Mouse (Mus musculus) T-helper 17 cell (primary cell): ENCODE data around the gene Stap1.

Experiments
- in situ Hi-C, 2 experiments: fragments of 300-600 bp; cut with MboI, MseI; formaldehyde crosslinking; loops; 1 replicate in 1 of 2; 2 replicates in 1 of 2; pipeline ENCODE4 v1.15.1; 2025; ENCODE audit warnings: high pct_unique_total_duplicates in 2 of 2

The Stap1 gene

GRCm38 (mm10) chr5:86071538-86071937 is at the start of gene Stap1:
Gene Stap1, plus strand, starts transcription at chr5:86071746.
- in situ Hi-C loops: no loop called here

- in situ Hi-C loops: loop anchor here in 1 of 2 experiments (10.0 kb wide), 1 partner anchor 805 kb away; no protein-coding TSS in a partner anchor
Measured at GRCm38 (mm10) chr5:86029820-86030219, 41.7 kb upstream of the Stap1 start.

- in situ Hi-C loops: no loop called here
Measured at GRCm38 (mm10) chr5:86063501-86063900, 8.0 kb upstream of the Stap1 start.

GRCm38 (mm10) chr5:86065101-86065875 is 6.3 kb upstream of the Stap1 start, which contains the start of gene Cenpc1:
Gene Cenpc1, minus strand, starts transcription at chr5:86065583.
- in situ Hi-C loops: loop anchor here (5.0 kb wide), 4 partner anchors 37 to 742 kb away; no protein-coding TSS in a partner anchor

- in situ Hi-C loops: loop anchor here (5.0 kb wide), 4 partner anchors 36 to 741 kb away; no protein-coding TSS in a partner anchor
Measured at GRCm38 (mm10) chr5:86065876-86066550, 5.5 kb upstream of the Stap1 start.

- in situ Hi-C loops: loop anchor here (5.0 kb wide), 4 partner anchors 36 to 741 kb away; no protein-coding TSS in a partner anchor
Measured at GRCm38 (mm10) chr5:86066551-86066929, 5.0 kb upstream of the Stap1 start.

DNA sequence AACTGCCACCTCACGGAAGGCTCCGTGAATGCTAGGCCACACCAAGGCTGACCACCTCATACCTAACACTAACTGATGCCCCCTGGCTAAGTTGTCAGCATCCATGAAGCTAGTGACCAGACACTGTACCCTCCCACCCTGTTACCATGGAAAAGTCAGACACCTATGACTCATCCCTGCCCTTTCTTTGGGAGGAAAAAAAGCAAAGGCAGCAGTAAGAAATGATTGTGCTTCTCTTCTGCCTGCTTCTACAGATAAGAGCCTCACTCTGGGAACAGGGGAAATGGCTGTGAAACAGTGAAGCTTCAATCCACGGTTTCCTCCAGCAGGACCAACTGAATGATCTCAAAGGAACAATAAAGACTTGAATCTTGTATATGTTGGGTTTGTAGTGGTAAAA is 3.1 kb upstream of the Stap1 start:
- in situ Hi-C loops: loop anchor here (5.0 kb wide), 4 partner anchors 34 to 739 kb away; no protein-coding TSS in a partner anchor

DNA sequence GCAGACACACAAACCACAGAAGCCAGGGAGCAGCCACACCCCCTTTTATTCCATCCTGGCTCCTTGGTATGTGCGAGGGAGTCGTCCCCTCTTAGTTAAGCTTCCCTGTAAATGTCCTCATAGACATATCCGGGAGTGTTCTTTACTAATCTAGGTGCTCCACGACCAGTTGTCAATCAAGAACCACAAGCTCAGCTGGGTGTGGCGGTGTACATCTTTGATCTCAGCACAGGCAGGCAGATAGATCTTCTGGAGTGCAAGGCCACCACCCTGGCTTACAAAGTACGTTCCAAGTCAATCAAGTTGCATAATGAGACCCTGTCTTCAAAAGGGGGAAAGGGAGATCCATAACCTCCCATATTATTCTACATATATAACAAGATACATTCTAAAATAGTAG is 2.4 kb upstream of the Stap1 start:
- in situ Hi-C loops: loop anchor here (5.0 kb wide), 4 partner anchors 33 to 738 kb away; no protein-coding TSS in a partner anchor

DNA sequence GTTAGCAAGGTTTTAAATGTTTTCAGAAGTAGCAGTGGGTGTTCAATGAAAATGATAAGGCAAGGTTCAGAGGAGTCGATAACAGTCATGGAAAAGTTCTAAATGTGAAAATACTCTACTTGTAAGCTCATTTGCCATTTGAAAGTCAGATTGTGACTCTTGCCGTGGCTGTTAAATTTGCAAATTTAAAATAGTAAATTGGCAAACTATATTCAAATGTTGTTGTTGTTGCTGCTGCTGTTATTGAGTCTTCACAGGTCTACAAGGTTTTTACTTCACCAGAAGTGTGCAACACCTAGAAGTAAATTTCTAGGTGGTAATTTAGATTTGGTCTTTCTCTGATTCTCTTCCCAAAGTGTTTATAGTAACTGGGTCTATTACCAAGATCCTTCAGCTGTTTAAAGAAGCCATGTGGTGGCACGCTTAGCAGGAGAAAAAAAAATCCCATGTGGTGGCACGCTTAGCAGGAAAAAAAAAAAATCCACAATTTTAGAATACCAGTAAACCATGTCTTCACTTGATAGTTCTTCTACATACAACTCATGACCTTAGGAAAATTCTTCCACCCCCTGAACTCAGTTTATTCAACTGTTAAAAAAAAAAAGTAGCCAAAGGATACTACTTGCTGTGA is 1.3 kb downstream of the Stap1 start:
- in situ Hi-C loops: no loop called here

DNA sequence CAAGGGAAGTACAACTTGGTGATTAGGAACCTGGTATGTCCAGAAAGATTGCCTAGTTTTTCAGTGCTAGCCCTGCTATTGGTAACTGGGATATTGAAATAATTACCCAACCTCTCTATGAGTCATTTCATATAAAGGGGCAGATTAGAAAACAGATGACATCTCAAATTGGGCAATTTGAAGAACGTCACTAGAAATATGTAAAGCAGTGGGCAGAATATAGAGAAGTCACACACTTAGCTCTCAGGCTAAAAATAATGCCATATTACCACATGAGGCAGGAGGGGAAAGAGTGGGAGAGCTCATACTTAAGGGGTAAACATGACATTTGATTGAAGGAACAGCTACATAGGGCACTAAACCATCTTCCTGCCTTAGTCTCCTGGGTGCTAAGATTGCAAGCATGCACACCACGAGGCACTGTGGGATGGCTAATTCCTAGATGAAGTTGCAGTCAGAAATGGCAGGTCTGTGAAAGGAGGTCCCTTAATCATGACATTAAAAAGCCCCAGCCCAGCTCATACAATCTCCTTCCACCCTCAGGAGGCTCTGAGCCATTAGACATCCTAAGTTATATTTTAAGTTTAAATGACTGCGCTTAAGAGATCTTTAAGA is 7.3 kb downstream of the Stap1 start:
- in situ Hi-C loops: no loop called here

DNA sequence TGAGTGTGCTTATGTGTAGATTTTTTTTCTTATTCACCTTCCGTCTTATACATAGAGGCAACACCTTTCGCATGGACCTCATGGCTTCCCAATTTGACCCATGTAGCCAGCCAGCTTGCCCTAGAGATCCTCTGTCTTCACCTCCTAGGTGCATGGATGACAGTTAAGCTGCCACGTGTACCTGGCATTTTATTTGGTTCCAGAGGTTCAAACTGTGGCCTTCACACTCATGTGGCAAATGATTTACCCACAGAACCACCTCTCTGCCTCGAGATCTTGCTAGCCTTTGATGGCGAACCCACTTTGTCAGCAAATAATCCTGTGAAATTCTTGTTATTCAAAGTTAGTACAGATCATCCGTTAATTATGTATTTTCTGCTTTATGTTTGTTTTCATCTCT is 12.4 kb downstream of the Stap1 start:
- in situ Hi-C loops: loop anchor here in 1 of 2 experiments (10.0 kb wide), 1 partner anchor 341 kb away; no protein-coding TSS in a partner anchor

DNA sequence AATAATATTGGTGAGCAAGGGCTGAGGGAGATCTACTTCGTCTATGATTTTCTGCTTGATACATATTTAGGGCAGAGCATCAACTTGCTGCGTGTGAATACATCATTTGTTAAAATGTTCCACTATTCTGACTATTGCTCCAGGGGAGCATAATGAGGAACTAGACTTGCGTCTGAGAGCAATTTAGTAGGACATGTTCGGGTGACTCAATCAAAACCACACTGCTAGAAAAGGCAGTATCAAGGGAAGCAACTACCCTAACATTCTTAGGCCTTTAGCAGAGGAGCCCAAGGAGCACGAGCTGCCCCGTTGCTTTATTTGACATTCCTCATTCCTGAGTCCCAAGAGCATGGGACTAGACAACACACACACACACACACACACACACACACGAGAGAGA is 13.4 kb downstream of the Stap1 start:
- in situ Hi-C loops: loop anchor here in 1 of 2 experiments (10.0 kb wide), 1 partner anchor 340 kb away; no protein-coding TSS in a partner anchor

- in situ Hi-C loops: loop anchor here in 1 of 2 experiments (10.0 kb wide), 1 partner anchor 338 kb away; no protein-coding TSS in a partner anchor
Measured at GRCm38 (mm10) chr5:86086751-86087150, 15.2 kb downstream of the Stap1 start.

DNA sequence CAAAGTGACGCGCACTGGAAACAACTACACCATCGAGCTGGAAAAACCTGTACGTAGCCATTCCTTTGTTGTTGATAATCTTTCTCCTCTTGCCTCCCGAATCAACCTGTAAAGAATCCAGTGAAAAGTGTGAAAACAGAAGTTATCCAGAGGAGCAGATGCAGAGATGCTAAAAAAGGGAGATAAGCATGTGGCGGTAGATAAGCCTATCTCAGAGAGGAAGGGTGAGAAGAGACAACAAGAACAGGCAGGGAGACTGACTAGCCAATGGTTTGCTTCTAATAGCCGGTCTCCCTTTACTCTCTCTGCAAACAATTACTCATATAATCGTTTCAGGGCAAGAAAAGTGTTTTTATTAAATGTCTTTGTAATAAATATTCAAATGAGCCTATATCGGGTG is 23.2 kb downstream of the Stap1 start:
- in situ Hi-C loops: no loop called here

- in situ Hi-C loops: no loop called here
Measured at GRCm38 (mm10) chr5:86098988-86099387, 27.4 kb downstream of the Stap1 start.

GRCm38 (mm10) chr5:86100621-86101020 is 29.1 kb downstream of the Stap1 start:
- in situ Hi-C loops: loop anchor here in 1 of 2 experiments (5.0 kb wide), 1 partner anchor 33 kb away; the partner anchor contains the start of gene Cenpc1

DNA sequence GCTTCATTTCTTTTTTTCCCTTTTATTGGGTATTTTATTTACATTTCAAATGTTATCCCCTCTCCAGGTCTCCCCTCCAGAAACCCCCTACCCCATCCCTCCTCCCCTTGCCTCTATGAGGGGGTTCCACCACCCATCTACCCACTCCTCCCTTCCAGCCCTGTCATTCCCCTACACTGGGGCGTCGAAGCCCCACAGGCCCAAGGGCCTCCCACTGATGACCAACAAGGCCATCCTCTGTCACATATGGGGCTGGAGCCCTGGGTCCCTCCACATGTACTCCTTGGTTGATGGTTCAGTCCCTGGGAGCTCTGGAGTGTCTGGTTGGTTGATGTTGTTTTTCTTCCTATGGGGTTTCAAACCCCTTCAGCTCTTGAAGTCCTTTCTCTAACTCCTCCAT is 30.6 kb downstream of the Stap1 start:
- in situ Hi-C loops: loop anchor here in 1 of 2 experiments (5.0 kb wide), 1 partner anchor 35 kb away; the partner anchor contains the start of gene Cenpc1

DNA sequence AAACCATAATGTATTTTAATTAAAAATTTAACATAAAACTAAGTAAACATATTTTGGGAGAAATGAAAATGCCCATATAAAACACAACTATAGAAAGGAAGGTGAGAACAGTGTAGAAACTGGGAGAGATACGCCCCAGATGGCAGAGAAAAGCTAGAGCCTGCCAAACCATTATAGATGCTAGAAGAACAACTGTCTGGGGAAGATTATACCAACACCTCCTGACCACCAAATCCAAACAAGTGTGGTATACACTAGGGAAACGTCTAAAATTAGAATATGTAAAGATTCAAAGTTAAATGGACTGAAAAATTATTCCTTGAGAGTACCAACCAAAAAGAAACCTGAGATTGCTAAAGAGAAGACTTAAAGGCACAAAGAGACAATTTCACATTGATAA is 35.1 kb downstream of the Stap1 start:
- in situ Hi-C loops: no loop called here

GRCm38 (mm10) chr5:86111074-86111473 is 39.5 kb downstream of the Stap1 start:
- in situ Hi-C loops: loop anchor here in 1 of 2 experiments (5.0 kb wide), 1 partner anchor 36 kb away; no protein-coding TSS in a partner anchor

- in situ Hi-C loops: loop anchor here in 1 of 2 experiments (5.0 kb wide), 1 partner anchor 34 kb away; no protein-coding TSS in a partner anchor
Measured at GRCm38 (mm10) chr5:86113037-86113436, 41.5 kb downstream of the Stap1 start.

- in situ Hi-C loops: loop anchor here in 1 of 2 experiments (5.0 kb wide), 1 partner anchor 33 kb away; no protein-coding TSS in a partner anchor
Measured at GRCm38 (mm10) chr5:86113997-86114396, 42.5 kb downstream of the Stap1 start.
